Mouse (Mus musculus) limb, embryonic 14.5 days (tissue): ENCODE data around the gene Tspan3. TPM values are rescaled to one million over a fixed set of nuclear protein-coding genes. Genes with fewer than 3 reads are reported as not detected.

Source experiments
- ATAC-seq: fragments of 200-750 bp; cut with Nextera tagmentation; 2 replicates; pipeline ENCODE4 v1.8.0; 2017; ENCODE audit warnings: low read depth, moderate number of reproducible peaks, moderate TSS enrichment; ENCODE audit not compliant: low FRiP score
- DNase-seq: peaks from one replicate; pipeline ENCODE4 v3.0.0-alpha.2; 2015; ENCODE audit warnings: low spot score
- H3K27ac ChIP-seq: fragments of 300-500 bp; sonication (generic); replicated peaks from 2 replicates; pipeline ENCODE4 v1.5.1; 2014; ENCODE audit warnings: low read depth, mild to moderate bottlenecking, low read length, moderate library complexity, mixed read lengths
- H3K27me3 ChIP-seq: fragments of 300-500 bp; sonication (generic); 2 replicates; pipeline ENCODE4 v1.6.1; 2014; ENCODE audit warnings: low read length, mixed read lengths; ENCODE audit not compliant: control insufficient read depth, insufficient read depth
- H3K36me3 ChIP-seq: fragments of 300-500 bp; sonication (generic); 2 replicates; pipeline ENCODE4 v1.6.1; 2014; ENCODE audit warnings: mild to moderate bottlenecking, low read length, moderate library complexity, mixed read lengths; ENCODE audit not compliant: control insufficient read depth, insufficient read depth
- H3K4me1 ChIP-seq: fragments of 300-500 bp; sonication (generic); 2 replicates; pipeline ENCODE4 v1.6.1; 2014; ENCODE audit warnings: antibody characterized with exemption, low read length, mixed read lengths; ENCODE audit not compliant: control insufficient read depth, insufficient read depth
- H3K4me2 ChIP-seq: fragments of 300-500 bp; sonication (generic); replicated peaks from 2 replicates; pipeline ENCODE4 v1.6.1; 2014; ENCODE audit warnings: low read depth, mild to moderate bottlenecking, low read length, moderate library complexity; ENCODE audit not compliant: severe bottlenecking
- H3K4me3 ChIP-seq: fragments of 300-500 bp; sonication (generic); replicated peaks from 2 replicates; pipeline ENCODE4 v1.5.1; 2014; ENCODE audit warnings: low read length
- H3K9ac ChIP-seq: fragments of 300-500 bp; sonication (generic); 2 replicates; pipeline ENCODE4 v1.6.1; 2014; ENCODE audit warnings: mild to moderate bottlenecking, low read depth, low read length, moderate library complexity; ENCODE audit not compliant: severe bottlenecking
- H3K9me3 ChIP-seq: fragments of 300-500 bp; sonication (generic); 2 replicates; pipeline ENCODE4 v1.6.1; 2016; ENCODE audit warnings: low read length; ENCODE audit not compliant: control insufficient read depth
- POLR2A ChIP-seq: fragments of 200-500 bp; IDR thresholded peaks from 2 replicates; pipeline ENCODE4 v1.8.0; 2012; ENCODE audit warnings: inconsistent platforms, mild to moderate bottlenecking, moderate library complexity, borderline replicate concordance; ENCODE audit not compliant: insufficient read depth, insufficient read length; ENCODE audit errors: extremely low read depth
- WGBS: fragments of 180-500 bp; shearing (Covaris S2); extraction: QIAGEN DNeasy Blood & Tissue Kit; methylation state at CpG from one replicate; pipeline ENCODE4 v1.1.7; 2014; 5-methylcytosine and 5-hydroxymethylcytosine counted together
- polyA plus RNA-seq, 2 experiments: library from polyadenylated mRNA; depleted of rRNA in 1 of 2; stranded (reverse) in 1 of 2; unstranded in 1 of 2; fragments of >200 nt; fragmentation: Nextera tagmentation in 1 of 2; extraction: Ambion mirVana in 1 of 2; gene quantifications; 2 replicates each; pipeline versions ENCODE4 v1.2.1 to v1.2.3; 2012 to 2014

Tspan3 gene
- polyA plus RNA-seq, 2 experiments: 359 to 516 TPM

GRCm38 (mm10) chr9:56175316-56175715 is 10.0 kb upstream of the Tspan3 start:
- Histone ChIP-seq H3K4me3 (no peak overlapping the region), H3K9me3 (0 out of 2 replicates have a peak, but pooled peaks cover 1% of the 10 kb centered on the region), H3K9ac (no peak overlapping the region), H3K27me3 (no peaks in the 10 kb centered on the region), H3K4me2 (no peak overlapping the region), H3K36me3 (no peaks in the 10 kb centered on the region), H3K27ac (no peak overlapping the region), H3K4me1 (no peaks in the 10 kb centered on the region)
- TF ChIP-seq POLR2A: no peak
- 84% methylated on average over 3 of the region's 3 CpGs for WGBS
- no peak for ATAC-seq
- DNase-seq: no peak

- Histone ChIP-seq H3K9ac (no peak overlapping the region), H3K4me2 (no peak overlapping the region), H3K4me1 (peaks cover 14% of the 10 kb centered on the region), H3K4me3 (no peak overlapping the region), H3K9me3 (0 out of 2 replicates have a peak, but pooled peaks cover 3% of the 10 kb centered on the region), H3K27ac (no peak overlapping the region), H3K36me3 (no peaks in the 10 kb centered on the region), H3K27me3 (no peaks in the 10 kb centered on the region)
- DNase-seq: no peak
- WGBS: 58% methylated on average over 6 of the region's 6 CpGs
- no peak for ATAC-seq
- no peak for TF ChIP-seq POLR2A
These were observed 2.4 kb upstream of the Tspan3 start for GRCm38 (mm10) chr9:56167690-56168089.

GRCm38 (mm10) chr9:56166161-56166560 is 884 bp upstream of the Tspan3 start:
- peak; percentile 68 for DNase-seq
- no peaks in the 10 kb centered on the region for H3K36me3 ChIP-seq
- no peak overlapping the region for H3K4me2 ChIP-seq
- ATAC-seq: peak; percentile 58; the same call in 1 of the 2 replicates
- H3K27me3 ChIP-seq: no peaks in the 10 kb centered on the region
- 17% methylated on average over 5 of the region's 5 CpGs for WGBS
- H3K9me3 ChIP-seq: 0 out of 2 replicates have a peak, but pooled peaks cover 3% of the 10 kb centered on the region
- no peak overlapping the region for H3K9ac ChIP-seq
- peak overlapping the region; percentile 39 for H3K27ac ChIP-seq
- no peak overlapping the region for H3K4me3 ChIP-seq
- peaks cover 20% of the 10 kb centered on the region for H3K4me1 ChIP-seq
- TF ChIP-seq POLR2A: no peak

- DNase-seq (peak; percentile 93), ATAC-seq (peak; percentile 97)
- H3K36me3 ChIP-seq: no peaks in the 10 kb centered on the region
- no peaks in the 10 kb centered on the region for H3K27me3 ChIP-seq
- no peaks in the 10 kb centered on the region for H3K9me3 ChIP-seq
- peak overlapping the region; percentile 100 for H3K9ac ChIP-seq
- WGBS: under 1% methylated on average over 59 of the region's 82 CpGs
- peak overlapping the region; percentile 68 for H3K4me2 ChIP-seq
- TF ChIP-seq POLR2A: 0 out of 2 replicates have a peak, but pooled peaks have one; percentile 61
- peak overlapping the region; percentile 96 for H3K27ac ChIP-seq
- H3K4me3 ChIP-seq: peak overlapping the region; percentile 99
- H3K4me1 ChIP-seq: peaks cover 25% of the 10 kb centered on the region
These were observed 4.7 kb downstream of the Tspan3 start for GRCm38 (mm10) chr9:56160341-56161141.

- DNase-seq (no peak), ATAC-seq (no peak)
- H3K9me3 ChIP-seq: no peaks in the 10 kb centered on the region
- no peaks in the 10 kb centered on the region for H3K27me3 ChIP-seq
- H3K9ac ChIP-seq: peak overlapping the region; percentile 100
- no peak for TF ChIP-seq POLR2A
- H3K4me2 ChIP-seq: peak overlapping the region; percentile 68
- no peak overlapping the region; the same call in 1 of the 2 replicates for H3K27ac ChIP-seq
- 5% methylated on average over 2 of the region's 2 CpGs for WGBS
- peak overlapping the region; percentile 99 for H3K4me3 ChIP-seq
- peaks cover 23% of the 10 kb centered on the region for H3K4me1 ChIP-seq
- H3K36me3 ChIP-seq: no peaks in the 10 kb centered on the region
These were observed 5.8 kb downstream of the Tspan3 start for GRCm38 (mm10) chr9:56159456-56159855.
